Mouse (Mus musculus): ENCODE measurements at regions not wholly inside any gene's neighbourhood (a gene's known extent, or its start where the extent isn't known, plus 50 kb on each side); places are given as distances from the start of the nearest gene placed in this dataset.

DNA sequence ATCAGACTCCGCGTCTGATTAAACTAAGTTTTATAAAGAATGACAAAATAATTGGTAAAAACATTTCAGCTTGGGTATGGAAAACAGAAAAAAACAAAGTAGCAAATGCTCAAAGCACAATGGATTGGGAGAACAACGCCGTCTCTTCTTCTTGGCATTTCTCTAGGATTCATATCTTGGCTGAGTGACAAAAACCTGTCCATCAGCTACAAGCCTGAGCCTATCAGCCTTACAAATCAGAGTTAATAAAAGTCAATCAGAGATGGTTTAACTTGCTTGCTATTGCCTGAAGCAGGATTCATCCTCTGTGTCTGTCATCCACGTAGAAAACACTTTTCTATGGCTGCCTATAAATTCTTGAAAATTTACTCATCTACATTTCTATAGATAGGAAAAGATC, 206.2 kb upstream of the BC052040 start:
- intact Hi-C loops (cut with DNase I), result no loop called here
- DNase-seq (ENCODE audit: extremely low spot score in 1 of 2, low spot score in 2 of 2), result no peak

DNA sequence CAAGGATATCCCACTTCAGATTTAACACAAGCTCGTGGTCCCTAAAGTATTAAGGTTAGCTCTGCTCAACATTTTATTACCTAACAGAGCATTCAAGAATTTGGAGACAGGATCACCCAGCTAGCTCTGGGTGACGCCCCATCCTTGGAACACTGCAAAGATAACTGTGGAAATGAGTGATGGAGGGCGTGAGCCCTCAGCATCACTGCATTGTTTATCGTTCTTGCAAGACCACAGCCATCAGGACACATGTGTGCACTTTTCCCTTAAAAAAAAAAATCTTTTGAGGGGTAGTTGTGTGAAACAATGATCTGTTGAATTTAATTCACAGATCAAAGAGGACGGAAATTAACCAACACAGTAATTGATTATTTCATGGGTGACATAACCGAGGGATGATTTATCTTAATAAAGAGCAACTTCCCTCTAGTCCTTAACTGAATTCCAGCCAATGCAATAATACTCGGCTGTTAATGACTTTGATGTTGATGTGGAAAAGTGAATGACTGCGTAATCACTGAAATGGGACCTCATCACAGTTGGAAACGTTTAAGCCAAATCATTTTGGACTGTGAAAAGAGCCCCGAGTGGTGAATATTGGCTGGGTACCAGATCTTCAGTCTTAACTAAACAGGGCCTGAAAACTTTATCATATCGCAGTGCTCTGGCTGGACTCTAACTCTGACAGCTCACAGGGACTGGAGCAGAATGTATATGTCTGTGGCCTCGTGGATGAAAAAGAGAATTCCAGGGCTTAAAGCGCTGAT, 196.9 kb upstream of the BC052040 start:
- DNase-seq (ENCODE audit: extremely low spot score in 1 of 2, low spot score in 2 of 2), result no peak
- intact Hi-C loops (cut with DNase I), result no loop called here

DNA sequence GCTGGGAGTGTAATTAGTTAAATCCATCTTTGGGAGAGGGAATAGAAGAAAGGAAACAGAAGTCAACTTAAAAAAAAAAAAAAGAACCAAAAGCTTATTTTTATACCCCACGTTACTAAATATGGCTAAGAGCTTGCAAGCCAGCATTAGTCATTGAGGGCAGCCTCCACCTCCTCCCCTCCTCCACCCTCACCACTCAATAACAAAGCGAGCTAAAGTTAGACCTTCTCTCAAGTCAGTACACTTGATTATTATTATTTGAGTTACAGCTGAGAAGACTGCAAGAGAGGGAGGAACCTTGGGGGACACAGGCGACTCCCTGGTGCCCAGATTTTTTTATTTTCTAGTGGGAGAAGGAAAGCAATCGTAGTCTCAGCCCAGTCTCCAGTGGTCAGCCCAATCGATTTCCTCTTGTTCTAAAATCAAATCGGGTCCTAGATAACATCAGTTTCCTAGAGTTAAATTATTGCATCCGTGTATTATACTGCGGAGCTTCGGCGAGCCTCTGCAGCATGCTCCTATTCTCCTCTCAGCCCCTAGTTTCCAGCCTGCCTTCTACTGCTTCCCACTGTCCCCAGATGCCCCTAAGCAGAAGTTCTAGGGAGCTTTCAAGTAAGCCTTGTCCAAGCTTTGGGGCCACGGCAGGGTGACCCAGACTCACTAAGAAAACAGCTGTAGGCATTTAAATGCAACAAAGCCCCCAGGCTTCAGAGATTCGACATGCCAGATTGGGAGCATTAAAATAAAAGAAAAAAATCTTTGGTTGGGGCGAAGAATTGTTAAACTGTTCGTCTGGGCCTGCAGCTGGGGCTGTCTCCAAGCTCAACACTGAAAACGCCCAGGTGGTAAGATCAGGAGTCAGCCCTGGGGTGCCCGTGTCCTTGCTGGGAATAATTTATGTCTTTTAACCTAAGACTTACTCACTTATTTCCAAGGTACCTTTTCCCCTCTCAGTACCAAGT, 196.0 kb upstream of the BC052040 start:
- no peak for DNase-seq (ENCODE audit: extremely low spot score in 1 of 2, low spot score in 2 of 2)
- intact Hi-C loops (cut with DNase I), result no loop called here

DNA sequence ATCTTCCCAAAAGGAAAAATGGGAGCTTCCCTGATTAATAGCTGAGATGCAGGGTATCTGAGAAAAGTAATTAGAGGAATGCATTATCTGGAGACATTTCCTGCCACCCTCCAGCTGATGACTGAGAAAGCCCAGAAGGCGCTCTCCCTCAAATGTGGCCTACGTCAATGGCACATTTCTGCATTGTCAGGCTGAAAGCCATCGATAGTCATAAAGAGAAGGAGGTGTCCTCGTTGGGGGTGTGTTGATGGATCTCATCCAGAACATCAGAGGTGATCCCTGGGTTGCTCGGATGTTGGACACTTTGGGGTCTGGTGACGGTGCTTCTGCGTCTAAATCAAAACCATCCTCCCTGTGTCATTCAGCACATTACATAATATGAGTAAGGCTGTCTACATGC, 189.9 kb upstream of the BC052040 start:
- intact Hi-C loops (cut with DNase I), result no loop called here

DNA sequence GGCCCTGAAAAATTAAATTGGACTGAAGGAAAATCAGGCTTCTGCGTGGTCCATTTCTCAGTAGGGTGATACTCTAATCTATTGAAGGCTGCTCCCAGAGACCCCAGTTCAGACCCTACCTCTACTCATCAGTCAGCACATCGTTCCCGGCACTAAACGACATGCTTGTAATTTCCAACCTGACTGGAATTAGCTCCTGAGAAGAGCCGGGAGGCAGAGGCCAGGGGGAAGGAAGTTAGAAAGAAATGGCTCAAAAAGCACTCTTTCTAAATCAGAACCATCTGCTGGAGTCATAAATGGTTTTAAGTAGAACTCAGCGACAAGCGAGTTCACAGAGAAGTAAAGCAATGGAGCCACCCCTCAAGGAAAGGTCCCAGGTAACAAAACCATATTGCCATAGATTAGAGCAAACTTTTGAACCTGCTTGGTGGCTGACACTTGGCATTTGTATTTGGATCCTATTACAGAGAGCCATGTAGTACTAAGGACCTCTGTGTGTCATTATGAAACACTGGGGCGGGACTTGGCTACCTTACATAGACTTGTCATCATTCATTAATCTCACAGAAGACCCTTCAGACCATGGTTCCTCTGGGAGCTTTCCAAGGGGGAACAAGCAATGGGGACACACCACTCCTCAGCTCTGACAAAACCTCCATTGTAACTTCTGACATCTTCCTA, 189.3 kb upstream of the BC052040 start:
- intact Hi-C loops (cut with DNase I), result no loop called here
- no peak for DNase-seq (ENCODE audit: extremely low spot score in 1 of 2, low spot score in 2 of 2)

More for the DNA sequence above, 189.9 kb upstream of the BC052040 start:
- no peak for DNase-seq (ENCODE audit: extremely low spot score in 1 of 2, low spot score in 2 of 2)

GRCm38 (mm10) chr2:115394091-115394490, 187.4 kb upstream of the BC052040 start:
- intact Hi-C loops (cut with DNase I), result no loop called here
- DNase-seq (ENCODE audit: extremely low spot score in 1 of 2, low spot score in 2 of 2), result no peak

GRCm38 (mm10) chr2:115398550-115398949, 183.0 kb upstream of the BC052040 start:
- no peak for DNase-seq (ENCODE audit: extremely low spot score in 1 of 2, low spot score in 2 of 2)
- intact Hi-C loops (cut with DNase I), result no loop called here

DNA sequence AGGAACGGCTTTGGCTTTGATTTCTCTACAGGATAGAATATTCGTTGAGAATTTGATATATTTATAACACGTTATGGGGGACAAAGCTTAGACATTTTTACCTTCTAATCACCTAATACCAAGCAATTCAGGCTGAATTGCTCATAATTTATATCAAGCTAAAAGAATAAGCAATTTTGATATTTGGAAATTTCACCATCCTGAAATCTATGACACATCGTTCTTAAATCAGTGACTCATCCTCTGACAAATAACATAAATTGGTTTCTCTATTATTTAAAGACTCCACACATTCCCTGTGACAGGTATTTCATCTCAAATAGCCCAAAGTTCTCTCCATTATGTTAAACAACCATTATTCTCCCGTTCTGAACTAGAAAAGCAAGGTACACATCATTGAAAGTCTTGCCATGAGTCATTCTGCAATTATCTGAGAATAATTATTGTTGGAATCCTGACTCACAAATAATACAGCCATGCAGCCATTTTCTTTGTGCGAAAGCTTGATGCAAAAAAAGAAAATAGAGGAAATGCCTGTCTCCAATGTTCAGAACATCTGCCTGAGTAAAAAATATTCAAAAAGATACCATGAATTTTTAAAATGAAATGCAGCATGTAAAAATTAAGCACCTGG, 182.3 kb upstream of the BC052040 start:
- no peak for DNase-seq (ENCODE audit: extremely low spot score in 1 of 2, low spot score in 2 of 2)
- intact Hi-C loops (cut with DNase I), result no loop called here

DNA sequence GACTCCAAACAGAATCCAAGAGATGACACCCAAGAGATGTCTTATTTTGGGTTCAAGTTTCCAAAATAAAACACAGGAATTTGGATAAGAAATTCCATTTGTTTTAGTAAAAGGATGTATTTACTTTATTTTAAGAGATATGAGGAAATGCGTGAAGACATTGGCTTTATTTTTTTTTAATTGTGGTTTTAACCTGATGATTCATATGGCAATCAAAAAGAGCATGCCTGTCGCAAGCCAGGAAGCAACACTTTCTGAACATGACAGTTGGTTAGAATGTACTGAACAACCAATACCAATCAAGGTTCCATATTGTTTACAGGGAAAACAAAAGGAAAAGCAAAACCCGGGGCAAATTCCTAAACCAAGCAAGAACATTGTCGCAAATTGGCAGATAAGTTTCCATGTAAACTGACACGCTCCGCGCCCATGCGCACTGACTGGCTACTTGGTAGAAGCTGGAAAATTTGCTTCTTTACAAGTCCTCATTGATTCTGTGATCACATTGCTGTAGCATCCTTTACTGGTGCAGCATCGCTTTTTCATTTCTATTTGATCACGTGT, 181.4 kb upstream of the BC052040 start:
- intact Hi-C loops (cut with DNase I), result no loop called here
- no peak for DNase-seq (ENCODE audit: extremely low spot score in 1 of 2, low spot score in 2 of 2)

DNA sequence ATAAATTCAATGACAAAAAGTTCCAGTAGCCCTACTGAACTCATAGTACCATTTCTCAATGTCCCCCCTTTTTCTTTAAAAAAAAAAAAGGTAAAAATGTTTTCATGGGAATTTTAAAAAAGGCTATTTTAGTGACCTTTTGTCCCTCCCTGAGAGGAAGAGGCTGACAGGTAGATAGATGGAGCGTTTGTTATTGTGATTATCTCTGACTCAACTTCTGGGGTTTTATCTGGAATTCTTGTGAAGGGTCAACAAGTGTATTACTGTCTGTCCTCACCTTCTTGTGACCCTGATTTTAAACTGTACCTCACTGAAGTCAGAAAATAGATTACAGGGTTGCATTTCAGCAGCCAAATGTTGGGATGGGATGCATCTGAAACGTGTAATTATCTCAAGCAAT, 179.3 kb upstream of the BC052040 start:
- DNase-seq (ENCODE audit: extremely low spot score in 1 of 2, low spot score in 2 of 2), result no peak
- intact Hi-C loops (cut with DNase I), result no loop called here

DNA sequence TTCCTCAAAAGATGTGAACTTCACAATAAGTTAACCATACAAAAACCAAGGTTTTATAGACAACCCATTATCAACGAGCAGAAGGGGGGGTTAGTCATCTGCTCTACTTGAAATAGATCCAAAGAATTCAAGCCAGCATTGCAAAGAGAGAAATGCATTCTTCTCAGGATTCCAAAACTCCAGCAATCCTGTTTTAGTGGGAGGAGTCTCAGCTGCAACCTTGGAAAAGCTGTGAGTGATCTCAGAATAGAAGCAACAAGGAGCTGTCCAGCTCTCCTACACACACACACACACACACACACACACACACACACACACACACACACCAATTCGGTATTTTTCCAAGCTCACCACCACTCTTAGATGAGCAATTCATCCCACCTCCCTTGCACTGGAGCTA, 149.0 kb upstream of the BC052040 start:
- intact Hi-C loops (cut with DNase I), result no loop called here
- DNase-seq (ENCODE audit: extremely low spot score in 1 of 2, low spot score in 2 of 2), result no peak

- no peak for DNase-seq (ENCODE audit: extremely low spot score in 1 of 2, low spot score in 2 of 2)
- intact Hi-C loops (cut with DNase I), result no loop called here
These were observed 140.4 kb upstream of the BC052040 start for GRCm38 (mm10) chr2:115441100-115441499.

DNA sequence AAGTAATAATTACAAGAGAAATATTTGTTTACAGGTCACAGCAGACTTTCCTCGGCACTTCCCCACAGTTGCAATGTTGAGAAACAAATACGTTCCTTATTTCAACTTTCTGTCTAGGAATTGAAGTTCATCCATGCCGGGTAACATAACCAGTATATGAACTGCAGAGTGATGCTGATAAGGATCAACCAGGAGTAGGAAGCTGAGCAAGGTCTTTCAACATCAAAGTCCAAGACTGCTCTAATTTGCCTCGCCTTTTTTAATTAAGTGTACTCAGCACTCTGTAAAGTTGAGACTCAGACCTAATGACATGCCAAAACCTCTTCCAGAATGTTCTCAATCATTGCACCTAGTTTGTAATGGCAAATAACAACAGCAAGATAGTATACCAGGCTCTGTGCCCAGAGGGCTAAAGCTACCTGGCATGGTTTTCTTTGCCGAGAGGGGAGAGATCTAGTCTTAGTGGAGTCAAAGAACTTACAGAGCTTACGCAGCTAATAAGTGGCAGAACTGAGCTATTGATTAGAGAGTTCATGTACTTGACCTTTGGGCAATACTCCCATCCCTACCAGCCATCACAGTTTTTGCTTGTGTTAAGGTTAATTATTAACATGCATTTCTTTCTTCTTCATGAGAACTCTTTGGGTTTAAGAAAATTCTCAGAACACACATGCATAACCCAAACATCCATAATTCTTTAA, 131.6 kb upstream of the BC052040 start:
- intact Hi-C loops (cut with DNase I), result no loop called here
- DNase-seq (ENCODE audit: extremely low spot score in 1 of 2, low spot score in 2 of 2), result no peak

- no peak for DNase-seq (ENCODE audit: extremely low spot score in 1 of 2, low spot score in 2 of 2)
- intact Hi-C loops (cut with DNase I), result no loop called here
These were observed 125.9 kb upstream of the BC052040 start for GRCm38 (mm10) chr2:115455593-115455992.

DNA sequence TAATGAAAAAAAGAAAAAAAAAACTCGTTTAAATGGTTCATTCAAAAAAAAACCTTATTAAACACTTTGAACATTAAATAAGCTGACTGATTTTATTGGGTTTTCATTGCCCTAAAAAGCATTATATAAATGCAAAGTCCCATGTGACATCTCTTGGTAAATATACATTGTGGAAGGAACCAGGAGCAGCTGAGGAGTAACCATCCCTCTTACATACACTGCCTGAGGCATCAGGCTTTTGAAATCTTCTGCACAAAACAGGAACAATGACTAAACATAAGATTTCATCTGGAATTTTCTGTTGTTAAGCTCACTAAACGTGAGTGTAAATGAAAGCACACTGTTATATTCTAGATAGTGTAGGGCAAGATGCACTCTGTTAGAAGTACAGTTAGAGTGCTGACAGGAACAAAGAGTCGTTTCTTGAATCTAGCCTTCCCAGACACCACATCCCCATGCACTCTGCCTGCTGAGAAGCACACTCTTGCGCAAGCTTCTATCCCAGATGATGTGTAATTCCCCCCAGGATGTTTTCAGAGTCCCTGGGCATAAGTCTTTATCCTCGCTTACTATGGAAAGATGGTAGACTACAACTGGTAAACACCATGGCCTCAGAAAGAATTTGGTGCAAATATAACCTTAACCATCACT, 125.0 kb upstream of the BC052040 start:
- no peak for DNase-seq (ENCODE audit: extremely low spot score in 1 of 2, low spot score in 2 of 2)
- intact Hi-C loops (cut with DNase I), result no loop called here

DNA sequence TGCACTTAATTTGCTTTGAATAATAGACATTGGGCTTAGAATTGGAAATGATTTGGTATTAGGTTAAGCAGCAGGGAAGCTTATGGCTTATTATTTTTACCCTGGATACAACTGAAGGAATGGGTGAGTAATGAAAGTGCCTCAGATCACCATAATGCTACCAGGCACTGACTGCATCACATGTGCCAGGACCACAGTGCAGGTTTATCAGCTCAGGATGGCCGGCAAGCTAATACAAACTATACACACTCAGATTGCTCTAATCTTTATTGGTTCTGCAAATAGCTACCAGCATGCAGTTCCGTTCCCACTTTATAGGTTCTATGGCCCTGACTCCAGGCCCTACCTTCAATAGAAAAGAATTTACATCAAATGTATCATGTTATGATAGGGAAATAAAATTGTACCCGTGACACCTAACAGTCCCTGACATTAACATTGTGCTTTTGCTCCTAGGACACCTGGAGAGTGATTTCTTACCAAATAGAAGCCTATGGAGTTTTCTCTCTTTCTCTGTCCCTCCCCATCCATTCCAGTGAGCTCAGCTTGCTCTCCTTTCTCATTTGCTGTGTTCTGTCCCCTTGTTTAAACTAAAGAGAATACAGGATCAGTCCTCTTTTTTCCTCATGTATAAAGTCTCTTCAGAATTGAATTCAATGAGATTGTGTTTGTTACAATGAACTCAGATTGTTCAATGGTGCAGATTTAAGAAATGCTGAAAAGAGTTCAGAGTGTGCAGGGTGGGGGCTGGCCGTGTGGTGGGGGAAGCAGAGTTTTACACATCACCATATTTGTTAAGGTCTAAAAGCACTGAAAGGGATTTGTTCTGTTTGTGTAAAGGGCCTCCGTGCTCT, 121.3 kb upstream of the BC052040 start:
- intact Hi-C loops (cut with DNase I), result no loop called here
- no peak for DNase-seq (ENCODE audit: extremely low spot score in 1 of 2, low spot score in 2 of 2)

DNA sequence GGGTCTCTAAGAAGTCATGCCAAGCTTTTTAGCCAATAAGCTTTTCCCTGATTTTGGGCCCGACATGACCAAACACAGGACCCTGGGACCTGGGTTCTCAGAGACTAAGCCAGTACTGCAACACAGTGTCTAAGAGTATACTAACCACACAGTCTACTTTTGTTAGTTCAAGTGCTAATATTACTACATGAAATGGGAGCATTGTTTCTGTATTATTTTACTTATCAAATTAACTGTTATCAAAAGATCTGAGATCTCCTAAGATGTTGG, 120.7 kb upstream of the BC052040 start:
- intact Hi-C loops (cut with DNase I), result no loop called here
- DNase-seq (ENCODE audit: extremely low spot score in 1 of 2, low spot score in 2 of 2), result no peak
